Mouse (Mus musculus): ENCODE measurements around the gene Dmrtc2. TPM values are rescaled to one million over a fixed set of nuclear protein-coding genes. Genes with fewer than 3 reads are reported as not detected.
A peak's percentile ranks its signal among the peaks of the same experiment; 100 is the strongest.
"Not testable (repeated sequence)": the region's sequence is repeated elsewhere in the genome, so short reads cannot be mapped to it uniquely, and the experiment has no call there.

The Dmrtc2 gene
- polyA plus RNA-seq, 1 experiment from 2014 or later: not detected

GRCm38 (mm10) chr7:24891241-24892124 is 21.6 kb downstream of the Dmrtc2 start:
- no peak overlapping the region for H3K9ac ChIP-seq
- ATAC-seq (ENCODE audit: insufficient number of reproducible peaks, low FRiP score, low TSS enrichment, low read depth): no peak
- peaks cover 44% of the 10 kb centered on the region for H3K36me3 ChIP-seq
- H3K27me3 ChIP-seq: no peaks in the 10 kb centered on the region
- 65% methylated on average over 3 of the region's 3 CpGs for WGBS
- H3K27ac ChIP-seq: peak overlapping the region; percentile 11; the same call in 1 of the 2 replicates
- H3K4me1 ChIP-seq: peaks cover 17% of the 10 kb centered on the region
- no peaks in the 10 kb centered on the region for H3K9me3 ChIP-seq
- H3K4me2 ChIP-seq: no peak overlapping the region
- H3K4me3 ChIP-seq: no peak overlapping the region

GRCm38 (mm10) chr7:24892125-24892583 is 22.3 kb downstream of the Dmrtc2 start:
- peaks cover 10% of the 10 kb centered on the region for H3K4me1 ChIP-seq
- H3K27ac ChIP-seq: no peak overlapping the region
- H3K9ac ChIP-seq: no peak overlapping the region
- no peaks in the 10 kb centered on the region for H3K27me3 ChIP-seq
- no peak for ATAC-seq (ENCODE audit: insufficient number of reproducible peaks, low FRiP score, low TSS enrichment, low read depth)
- H3K36me3 ChIP-seq: peaks cover 38% of the 10 kb centered on the region
- 63% methylated on average over 2 of the region's 2 CpGs for WGBS
- H3K4me2 ChIP-seq: no peak overlapping the region
- no peak overlapping the region for H3K4me3 ChIP-seq
- no peaks in the 10 kb centered on the region for H3K9me3 ChIP-seq

GRCm38 (mm10) chr7:24895749-24896148 is 25.9 kb downstream of the Dmrtc2 start:
- ATAC-seq (ENCODE audit: insufficient number of reproducible peaks, low FRiP score, low TSS enrichment, low read depth); H3K9ac ChIP-seq; H3K4me3 ChIP-seq; H3K4me2 ChIP-seq; H3K9me3 ChIP-seq; H3K27ac ChIP-seq; H3K4me1 ChIP-seq; H3K27me3 ChIP-seq; H3K36me3 ChIP-seq: not testable (repeated sequence)
- 84% methylated on average over 2 of the region's 2 CpGs for WGBS

DNA sequence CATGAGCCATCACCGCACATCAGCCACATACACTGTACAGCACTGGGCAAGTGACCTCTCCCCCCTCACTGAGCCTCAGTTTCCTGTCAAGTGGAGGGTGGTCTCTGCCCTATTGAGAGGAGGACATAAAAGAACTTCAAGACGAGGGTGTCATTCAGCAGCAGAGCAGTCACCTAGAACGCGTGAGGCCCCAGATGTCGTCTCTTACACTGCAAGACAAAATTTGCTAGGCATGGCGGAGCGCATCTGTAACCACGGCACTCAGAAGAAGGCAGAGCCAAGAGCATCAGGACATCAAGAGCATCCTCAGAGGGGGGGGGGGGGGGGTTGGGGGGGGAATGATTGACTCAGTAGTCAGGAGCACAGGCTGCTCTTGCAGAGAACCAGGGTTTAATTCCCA is 26.4 kb downstream of the Dmrtc2 start:
- no peak overlapping the region for H3K27ac ChIP-seq
- no peak for ATAC-seq (ENCODE audit: insufficient number of reproducible peaks, low FRiP score, low TSS enrichment, low read depth)
- WGBS: 81% methylated on average over 8 of the region's 8 CpGs
- no peaks in the 10 kb centered on the region; the same call in 1 of the 2 replicates for H3K36me3 ChIP-seq
- no peaks in the 10 kb centered on the region for H3K9me3 ChIP-seq
- no peaks in the 10 kb centered on the region for H3K4me1 ChIP-seq
- no peaks in the 10 kb centered on the region for H3K27me3 ChIP-seq
- H3K4me2 ChIP-seq: no peak overlapping the region
- no peak overlapping the region for H3K4me3 ChIP-seq
- H3K9ac ChIP-seq: no peak overlapping the region

GRCm38 (mm10) chr7:24897224-24897623 is 27.4 kb downstream of the Dmrtc2 start, which contains the start of gene Cd79a:
Gene Cd79a (plus strand): TSS chr7:24897381.
- Histone ChIP-seq H3K4me2 (no peak within 1 kb of the TSS), H3K4me1 (peaks cover 6% of the 10 kb centered on the region)
- ATAC-seq (ENCODE audit: insufficient number of reproducible peaks, low FRiP score, low TSS enrichment, low read depth): no peak

GRCm38 (mm10) chr7:24897959-24898358 is 28.1 kb downstream of the Dmrtc2 start:
- Histone ChIP-seq H3K36me3 (no peaks in the 10 kb centered on the region), H3K4me1 (peaks cover 8% of the 10 kb centered on the region), H3K9ac (no peak overlapping the region), H3K4me2 (no peak overlapping the region), H3K27ac (no peak overlapping the region), H3K27me3 (no peaks in the 10 kb centered on the region), H3K4me3 (no peak overlapping the region), H3K9me3 (no peaks in the 10 kb centered on the region)
- 71% methylated on average over 5 of the region's 5 CpGs for WGBS
- ATAC-seq (ENCODE audit: insufficient number of reproducible peaks, low FRiP score, low TSS enrichment, low read depth): no peak

More at GRCm38 (mm10) chr7:24897224-24897623, 27.4 kb downstream of the Dmrtc2 start, which contains the start of gene Cd79a:
- WGBS: 54% methylated on average over 12 of the region's 12 CpGs
- H3K36me3 ChIP-seq: no peaks in the 10 kb centered on the region
- H3K27me3 ChIP-seq: no peaks in the 10 kb centered on the region
- no peaks in the 10 kb centered on the region for H3K9me3 ChIP-seq
- no peak within 1 kb of the TSS for H3K4me3 ChIP-seq
- H3K9ac ChIP-seq: no peak within 1 kb of the TSS
- no peak within 1 kb of the TSS for H3K27ac ChIP-seq

DNA sequence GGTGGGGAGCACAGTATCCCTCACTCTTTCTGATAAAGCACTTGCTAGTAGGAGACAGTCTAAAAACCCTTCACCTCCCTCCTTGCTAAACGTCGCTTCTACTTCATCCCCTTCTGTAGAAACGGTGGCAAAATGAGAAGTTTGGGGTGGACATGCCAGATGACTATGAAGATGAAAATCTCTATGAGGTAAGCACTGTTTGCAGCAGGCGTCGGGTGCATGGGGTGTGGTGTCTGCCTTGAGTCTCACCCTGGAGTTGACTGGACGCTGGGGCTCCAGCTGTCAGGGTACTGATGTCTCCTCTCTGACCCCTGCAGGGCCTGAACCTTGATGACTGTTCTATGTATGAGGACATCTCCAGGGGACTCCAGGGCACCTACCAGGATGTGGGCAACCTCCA is 31.3 kb downstream of the Dmrtc2 start:
- no peak overlapping the region for H3K4me3 ChIP-seq
- WGBS: 62% methylated on average over 6 of the region's 6 CpGs
- no peak for ATAC-seq (ENCODE audit: insufficient number of reproducible peaks, low FRiP score, low TSS enrichment, low read depth)
- no peaks in the 10 kb centered on the region for H3K27me3 ChIP-seq
- H3K4me1 ChIP-seq: peaks cover 31% of the 10 kb centered on the region
- H3K9ac ChIP-seq: no peak overlapping the region
- H3K4me2 ChIP-seq: no peak overlapping the region
- H3K36me3 ChIP-seq: no peaks in the 10 kb centered on the region
- H3K9me3 ChIP-seq: no peaks in the 10 kb centered on the region
- no peak overlapping the region for H3K27ac ChIP-seq

DNA sequence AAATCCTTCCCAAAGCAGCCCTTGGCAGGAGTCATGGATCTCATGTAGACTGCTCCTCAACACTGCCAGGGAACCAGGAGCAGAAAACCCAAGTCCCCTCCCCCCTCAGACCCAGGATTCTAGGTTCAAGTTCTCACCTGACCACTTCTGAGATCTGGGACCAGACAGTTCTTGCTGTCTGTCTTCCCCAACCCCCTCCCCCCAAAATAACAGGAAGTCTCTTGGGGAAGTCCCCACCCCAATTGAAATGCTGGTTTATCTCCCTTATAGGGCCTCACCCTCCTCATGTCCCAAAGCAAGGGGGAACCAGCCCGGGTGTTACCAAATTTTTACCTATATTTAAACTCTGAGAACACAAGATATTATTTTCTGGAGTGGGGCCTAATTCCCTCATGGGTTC is 32.0 kb downstream of the Dmrtc2 start:
- peaks cover 38% of the 10 kb centered on the region for H3K4me1 ChIP-seq
- WGBS: 46% methylated on average over 1 of the region's 1 CpGs
- H3K9ac ChIP-seq: no peak overlapping the region
- no peaks in the 10 kb centered on the region for H3K36me3 ChIP-seq
- ATAC-seq (ENCODE audit: insufficient number of reproducible peaks, low FRiP score, low TSS enrichment, low read depth): no peak
- peak overlapping the region; percentile 91; the same call in 1 of the 2 replicates for H3K27ac ChIP-seq
- peak overlapping the region; percentile 80; the same call in 1 of the 2 replicates for H3K4me3 ChIP-seq
- H3K4me2 ChIP-seq: 0 out of 2 replicates have a peak overlapping the region, but pooled peaks have one; percentile 67
- no peaks in the 10 kb centered on the region for H3K9me3 ChIP-seq
- H3K27me3 ChIP-seq: no peaks in the 10 kb centered on the region

DNA sequence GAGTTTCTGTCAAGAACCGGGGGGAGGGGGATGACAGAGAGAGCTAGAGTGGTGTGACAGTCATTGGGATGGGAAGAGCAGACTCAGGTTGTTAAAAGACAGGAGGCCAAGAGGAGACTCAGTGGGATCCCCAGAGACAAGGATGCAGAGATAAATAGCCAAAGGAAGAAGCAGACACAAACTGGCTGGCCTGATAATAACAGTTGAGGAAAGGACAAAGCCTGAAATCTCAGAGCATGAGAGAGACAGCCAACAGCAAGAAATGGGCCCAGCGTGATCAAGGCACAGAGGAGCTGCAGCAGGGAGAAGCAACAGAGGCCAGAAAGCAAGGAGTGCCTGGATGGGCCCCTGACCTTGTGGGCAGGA is 32.4 kb downstream of the Dmrtc2 start:
- no peak for ATAC-seq (ENCODE audit: insufficient number of reproducible peaks, low FRiP score, low TSS enrichment, low read depth)
- H3K9me3 ChIP-seq: no peaks in the 10 kb centered on the region
- H3K36me3 ChIP-seq: no peaks in the 10 kb centered on the region
- H3K27ac ChIP-seq: peak overlapping the region; percentile 91
- peak overlapping the region; percentile 79 for H3K9ac ChIP-seq
- peak overlapping the region; percentile 67 for H3K4me2 ChIP-seq
- WGBS: 46% methylated on average over 2 of the region's 2 CpGs
- H3K4me3 ChIP-seq: peak overlapping the region; percentile 80
- H3K27me3 ChIP-seq: no peaks in the 10 kb centered on the region
- H3K4me1 ChIP-seq: peaks cover 42% of the 10 kb centered on the region

DNA sequence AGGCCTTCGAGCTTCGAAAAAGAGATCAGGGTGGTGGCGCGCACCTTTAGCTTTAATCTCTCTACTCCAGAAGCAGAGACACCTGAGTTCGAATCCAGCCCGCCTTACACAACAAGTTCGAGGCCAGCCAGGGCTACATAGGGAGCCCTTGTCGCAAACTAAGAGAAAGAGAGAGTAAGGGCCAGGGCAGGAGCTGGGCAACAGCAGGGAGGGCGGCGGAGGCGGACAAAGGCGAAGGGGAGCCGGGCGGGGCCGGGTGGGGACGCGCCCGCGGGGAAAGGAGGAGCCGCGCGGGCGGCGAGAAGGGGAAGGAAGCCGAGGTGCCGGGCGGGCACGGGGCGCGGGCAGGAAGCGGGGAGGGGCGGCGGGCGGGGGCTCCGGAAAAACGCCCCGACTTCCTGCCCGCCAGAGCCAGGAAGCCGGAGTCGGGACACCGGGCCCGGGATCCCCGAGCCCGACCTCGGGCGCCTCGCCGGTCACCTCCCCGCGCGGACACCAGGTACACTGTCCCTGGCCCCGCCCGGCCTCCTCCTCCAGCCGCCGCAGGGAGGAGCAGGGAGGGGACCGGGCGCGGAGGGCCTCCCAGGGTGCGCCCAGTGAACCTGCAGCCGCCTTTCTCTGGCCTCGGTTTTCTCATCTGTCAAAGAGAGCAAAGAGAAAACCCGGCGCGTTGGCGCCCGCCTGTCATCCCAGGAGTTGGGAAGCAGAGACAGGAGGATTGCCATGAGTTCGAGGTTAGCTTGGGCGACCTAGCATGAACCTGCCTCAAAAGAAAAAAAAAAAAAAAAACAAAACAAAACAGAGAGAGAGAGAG is 33.0 kb downstream of the Dmrtc2 start, which contains the start of gene Arhgef1:
TSS of gene Arhgef1 (plus strand) at position 283 of the 814 bp plus-strand sequence.
- Histone ChIP-seq H3K9ac (peak within 1 kb of the TSS; percentile 79), H3K4me2 (peak within 1 kb of the TSS; percentile 67), H3K4me3 (peak within 1 kb of the TSS; percentile 80), H3K27ac (peak within 1 kb of the TSS; percentile 91), H3K9me3 (no peaks in the 10 kb centered on the region), H3K27me3 (no peaks in the 10 kb centered on the region), H3K4me1 (peaks cover 48% of the 10 kb centered on the region), H3K36me3 (no peaks in the 10 kb centered on the region)
- 9% methylated on average over 37 of the region's 68 CpGs for WGBS
- ATAC-seq (ENCODE audit: insufficient number of reproducible peaks, low FRiP score, low TSS enrichment, low read depth): no peak

GRCm38 (mm10) chr7:24903444-24903825 is 33.6 kb downstream of the Dmrtc2 start:
- Histone ChIP-seq H3K9me3 (no peaks in the 10 kb centered on the region), H3K27me3 (no peaks in the 10 kb centered on the region), H3K27ac (peak overlapping the region; percentile 91), H3K4me2 (peak overlapping the region; percentile 67), H3K4me3 (peak overlapping the region; percentile 80), H3K4me1 (peaks cover 51% of the 10 kb centered on the region), H3K36me3 (peaks cover 5% of the 10 kb centered on the region; the same call in 1 of the 2 replicates), H3K9ac (no peak overlapping the region; the same call in 1 of the 2 replicates)
- no peak for ATAC-seq (ENCODE audit: insufficient number of reproducible peaks, low FRiP score, low TSS enrichment, low read depth)
- WGBS: 26% methylated on average over 10 of the region's 10 CpGs
